Mouse (Mus musculus) left cerebral cortex, postnatal 10 days (tissue): ENCODE measurements around the gene Ube2l6. TPM values are rescaled to one million over a fixed set of nuclear protein-coding genes. Genes with fewer than 3 reads are reported as not detected.

Source experiments
- DNase-seq, 2 experiments: peaks; one replicate each; pipeline ENCODE4 v3.0.0; 2021 to 2022; ENCODE audit warnings: low spot score in 2 of 2, mixed read lengths in 1 of 2; ENCODE audit errors: extremely low spot score in 1 of 2
- intact Hi-C: fragments of 180-260 bp; cut with DNase I; formaldehyde crosslinking; loops from one replicate; pipeline ENCODE4 v1.15.1; 2025
- total RNA-seq, 2 experiments: library from RNA; stranded (reverse); gene quantifications; 2 replicates each; pipeline ENCODE4 v1.2.3; 2021

The Ube2l6 gene
- total RNA-seq, 2 experiments from 2014 or later: 6.5 to 6.8 TPM

DNA sequence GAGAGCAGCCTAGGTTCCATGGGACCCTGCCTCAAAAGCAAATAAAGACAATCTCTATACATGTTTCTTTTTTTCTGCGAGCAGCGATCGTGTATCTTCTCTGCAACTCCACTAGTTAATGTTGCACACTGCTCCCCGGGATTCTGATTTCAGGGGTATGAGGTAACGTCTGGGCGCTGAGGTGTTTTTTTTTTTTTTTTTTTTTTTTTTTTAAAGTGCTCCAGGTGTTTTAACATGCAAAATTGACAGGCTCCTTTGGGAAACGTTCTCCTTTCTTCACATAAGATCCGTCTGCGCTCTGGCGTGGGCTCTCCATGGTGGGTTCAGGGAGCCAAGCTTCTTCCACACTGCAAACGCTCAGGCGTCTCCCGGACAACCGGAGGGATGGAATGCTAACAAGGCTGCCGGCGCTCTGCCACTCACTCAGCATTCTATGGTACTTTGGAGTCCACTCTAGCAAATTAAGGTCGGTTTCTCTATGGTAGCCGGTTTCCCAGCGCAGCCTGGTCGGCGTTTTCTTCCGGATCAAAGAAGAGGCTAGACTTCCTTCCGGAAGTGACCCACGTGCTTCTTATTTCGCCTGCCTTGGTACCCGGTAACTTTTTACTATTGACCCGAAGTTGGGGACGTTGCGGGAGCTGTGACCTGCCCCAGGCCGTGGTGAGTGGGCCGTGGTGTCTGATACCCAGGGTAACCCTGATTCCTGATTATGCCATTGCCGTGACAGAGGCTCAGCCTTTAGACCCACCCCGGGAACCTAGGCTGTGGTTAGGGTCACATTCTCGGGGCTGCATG is 28.1 kb downstream of the Ube2l6 start, which contains the start of gene Timm10:
TSS of gene Timm10 (plus strand) at position 510 of the 795 bp plus-strand sequence.
- intact Hi-C loops: no loop called here
- peak; percentile 89 to 93 for DNase-seq

DNA sequence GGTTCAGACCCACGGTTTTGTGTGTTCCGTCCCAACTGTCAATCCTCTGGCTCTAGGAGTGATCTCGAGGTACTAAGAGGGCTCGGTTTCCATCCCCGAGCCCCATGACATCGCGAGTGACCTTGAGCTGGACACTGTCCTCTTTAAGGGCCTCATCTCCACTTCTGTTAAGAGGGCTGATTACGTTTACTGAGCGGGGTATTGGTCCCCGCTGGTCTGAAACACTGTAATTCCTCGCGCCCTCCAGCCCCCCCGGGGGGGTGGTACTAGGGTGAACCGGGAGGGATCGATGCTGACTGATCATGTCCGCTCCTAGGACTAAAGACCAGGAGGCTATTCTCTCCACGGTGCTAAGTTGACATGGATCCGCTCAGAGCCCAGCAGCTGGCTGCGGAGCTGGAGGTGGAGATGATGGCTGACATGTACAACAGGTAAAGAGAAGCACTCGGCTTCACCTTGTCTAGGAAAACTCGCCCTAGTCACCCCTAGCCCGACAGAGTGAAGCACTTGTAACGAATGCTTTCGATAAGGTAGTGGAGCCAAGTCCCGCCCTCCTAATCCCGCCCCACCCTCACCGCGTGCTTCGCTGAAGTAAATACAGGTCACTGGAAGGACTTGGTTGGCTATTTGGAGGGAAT is 28.8 kb downstream of the Ube2l6 start:
- intact Hi-C loops: no loop called here
- no peak for DNase-seq

DNA sequence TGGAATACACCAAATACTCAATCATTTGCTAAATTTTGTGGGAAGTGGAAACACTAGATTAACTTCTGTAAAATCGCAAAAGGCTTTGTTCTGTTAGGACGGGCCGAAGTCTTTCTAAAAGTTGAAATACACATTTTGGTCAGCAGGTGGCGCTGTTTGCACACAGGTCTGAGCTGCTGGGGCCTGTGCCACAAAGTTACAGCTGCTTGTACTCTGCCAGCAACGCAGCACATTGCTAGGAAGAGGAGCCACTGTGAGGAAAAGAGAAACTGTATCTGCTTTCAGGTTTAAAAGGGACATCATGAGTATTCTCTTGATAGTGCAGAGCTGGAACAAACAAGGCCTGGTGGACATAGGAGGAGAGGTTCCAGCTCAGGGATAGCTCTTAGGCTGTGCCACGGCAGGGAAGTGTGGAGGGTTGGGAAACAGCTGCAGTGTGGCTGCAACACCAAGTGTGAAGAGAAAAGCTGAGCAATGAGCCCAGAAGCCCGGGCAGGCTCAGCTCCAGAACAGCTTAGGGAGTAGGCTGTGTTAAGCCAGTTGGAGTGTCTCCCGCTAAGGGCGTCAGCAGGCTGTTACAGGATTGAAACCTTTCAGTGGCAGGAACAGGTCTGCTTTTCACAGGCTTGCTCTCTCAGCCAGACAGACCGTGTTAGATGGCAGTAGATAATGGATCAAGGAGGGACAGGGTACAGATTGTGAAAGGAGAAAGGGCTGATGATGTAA is 33.2 kb downstream of the Ube2l6 start:
- DNase-seq: peak; percentile 84 to 91
- intact Hi-C loops: loop anchor here (1.0 to 2.0 kb wide), 2 partner anchors 23 to 59 kb away; no protein-coding TSS in a partner anchor

DNA sequence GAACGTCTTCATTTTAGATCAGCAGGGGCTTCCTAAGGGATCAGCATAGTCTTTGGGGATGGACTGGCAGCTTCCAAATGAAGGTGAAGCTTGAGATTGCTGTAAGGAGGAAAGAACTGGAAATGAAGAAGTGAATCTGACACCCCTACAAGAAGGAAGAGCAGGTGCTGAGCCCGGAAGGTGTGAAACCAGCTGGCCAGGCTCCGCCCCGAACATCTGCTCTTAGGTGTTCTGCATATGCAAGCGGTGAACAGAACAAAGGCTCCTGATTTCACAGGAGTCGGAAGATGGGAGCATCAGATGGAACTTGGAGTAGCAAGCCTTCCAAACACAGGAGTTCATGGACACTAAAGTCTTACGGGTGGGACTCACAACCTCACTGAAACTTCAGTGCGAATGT is 38.5 kb downstream of the Ube2l6 start:
- intact Hi-C loops: no loop called here
- no peak for DNase-seq

DNA sequence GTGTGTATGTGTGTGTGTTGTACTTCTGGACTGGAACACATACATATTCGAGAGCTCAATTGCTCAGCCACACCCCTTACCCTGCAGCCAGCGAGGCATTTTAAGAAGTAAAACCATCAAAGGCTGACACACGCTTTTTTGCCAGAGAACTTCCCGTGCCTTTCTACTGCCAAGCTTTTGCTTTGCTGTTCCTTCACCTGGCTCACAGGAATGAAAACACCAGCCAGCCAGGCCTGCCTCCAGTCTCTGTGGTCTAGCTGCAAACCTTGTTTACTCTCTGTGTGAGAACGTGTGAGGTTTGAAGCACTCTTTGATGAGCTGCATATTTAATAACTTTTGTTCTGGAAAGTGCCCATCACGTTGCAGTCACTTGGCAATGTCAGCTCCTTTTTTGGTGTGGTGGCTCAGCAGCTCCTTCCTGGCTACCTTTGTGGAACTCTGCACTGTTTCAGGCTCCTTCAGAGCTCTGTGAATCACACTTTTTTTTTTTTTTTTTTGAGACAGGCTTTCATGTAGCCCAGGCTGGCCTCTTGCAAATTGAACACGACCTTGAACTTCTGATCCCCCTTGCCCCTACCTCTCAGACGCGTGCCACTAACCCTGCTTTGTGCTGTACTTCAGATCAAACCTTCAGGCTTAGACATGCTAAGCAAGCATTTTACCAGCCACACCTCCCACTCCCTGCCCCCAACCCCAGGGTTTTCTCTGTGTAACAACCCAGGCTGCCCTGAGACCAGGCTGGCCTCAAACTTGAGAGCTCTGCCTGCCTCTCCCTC is 39.4 kb downstream of the Ube2l6 start:
- intact Hi-C loops: no loop called here
- no peak for DNase-seq

DNA sequence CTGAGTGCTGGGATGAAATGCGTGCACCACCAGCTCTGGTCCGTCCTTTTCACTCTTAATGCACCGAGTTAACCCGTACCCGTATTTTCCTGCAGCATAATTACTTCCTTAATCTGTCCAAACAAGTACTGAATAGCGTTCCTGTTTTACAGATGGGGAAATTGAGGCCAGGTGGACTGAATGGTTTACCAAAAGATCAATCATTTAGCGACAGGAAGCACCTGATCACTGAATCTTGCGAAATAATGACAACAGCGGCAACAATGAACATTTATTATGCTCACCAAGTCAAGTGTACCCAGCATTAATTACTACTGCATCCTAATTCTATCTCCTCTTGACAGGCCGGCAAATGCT is 39.9 kb downstream of the Ube2l6 start, which contains the start of gene Slc43a1:
TSS of gene Slc43a1 (plus strand) at position 258 of the 357 bp plus-strand sequence.
- intact Hi-C loops: no loop called here
- no peak for DNase-seq

DNA sequence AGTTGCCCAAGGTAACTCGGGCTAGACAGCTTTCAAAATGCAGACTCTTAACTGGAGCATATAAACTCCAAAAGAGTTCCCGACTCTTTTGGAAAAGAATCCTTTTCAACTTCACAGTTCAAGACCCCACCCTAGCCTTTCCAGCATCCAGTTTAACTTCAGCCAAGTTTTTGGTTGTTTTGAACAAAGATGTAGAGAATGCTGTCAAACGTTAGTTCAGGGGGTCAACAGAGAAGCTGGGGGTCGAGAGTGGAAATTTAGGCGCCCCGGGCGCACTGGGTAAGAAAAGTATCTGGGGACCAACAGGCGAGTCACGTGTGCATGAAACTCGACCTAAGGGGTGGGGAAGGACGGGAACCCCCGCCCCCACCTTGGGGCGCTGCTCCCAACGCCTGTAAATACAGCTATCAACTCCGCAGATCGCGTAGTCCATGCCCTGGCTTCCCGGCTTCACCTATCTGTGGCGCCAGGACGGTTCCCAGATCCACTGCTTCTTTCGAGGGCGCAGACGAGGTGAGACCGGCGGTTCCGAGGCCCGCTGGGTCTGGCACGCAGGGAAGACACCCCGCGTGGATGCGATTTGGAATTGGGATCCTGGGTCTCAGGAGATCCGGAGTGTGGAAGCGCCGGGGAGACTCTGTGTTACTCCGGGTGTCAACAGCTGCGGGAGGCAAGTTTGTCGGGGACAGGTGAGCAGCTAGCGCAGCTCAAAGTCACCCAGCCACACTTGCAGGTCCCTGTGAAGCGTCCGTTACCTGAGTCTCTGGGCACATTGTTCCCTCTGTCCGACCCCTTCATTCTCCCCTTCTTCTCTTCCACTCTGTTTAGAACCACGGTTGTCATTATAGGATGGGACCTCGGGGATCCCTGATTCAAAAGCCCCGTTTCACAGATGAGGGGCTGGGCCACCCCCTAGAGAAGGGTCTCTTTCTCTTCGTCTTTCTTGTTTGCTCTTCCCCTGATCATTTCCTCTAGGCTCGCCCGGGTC is 40.7 kb downstream of the Ube2l6 start:
- no peak for DNase-seq
- intact Hi-C loops: no loop called here

DNA sequence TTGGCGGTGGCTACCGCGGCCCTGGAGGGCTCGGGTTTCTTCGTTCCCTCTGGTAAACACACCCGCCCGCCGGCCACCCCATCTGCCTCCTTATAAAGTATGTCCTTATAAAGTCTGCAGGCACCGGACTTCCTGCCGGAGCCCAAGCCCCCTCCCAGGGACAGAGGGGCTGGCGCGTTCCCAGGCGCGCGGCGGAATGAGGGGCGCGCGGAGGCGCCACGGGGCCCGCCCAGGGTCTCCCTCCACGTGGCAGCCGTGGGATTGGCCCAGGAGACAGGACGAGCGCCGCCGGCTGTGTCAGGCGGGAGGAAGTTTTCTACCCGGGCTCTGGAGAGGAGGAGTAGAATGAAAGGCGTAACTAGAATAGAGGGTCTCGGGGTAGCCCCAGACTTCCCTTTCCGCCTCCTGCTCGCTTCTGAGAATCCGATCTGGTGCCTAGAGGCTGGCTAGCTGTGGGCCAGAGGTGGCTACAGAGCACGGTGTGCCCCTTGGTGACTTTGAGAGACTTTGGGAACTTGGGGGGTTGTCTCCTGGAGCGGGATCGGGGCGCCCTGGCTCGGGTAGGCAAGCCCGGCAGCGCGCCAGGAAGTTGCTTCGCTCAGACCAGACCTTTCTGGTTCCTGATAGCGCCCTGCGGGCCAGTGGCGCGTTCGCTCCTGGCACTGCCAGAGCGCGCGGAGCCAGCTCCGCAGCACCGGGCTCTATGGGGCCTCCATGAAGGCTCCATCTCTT is 41.6 kb downstream of the Ube2l6 start:
- intact Hi-C loops: no loop called here
- peak in 1 of 2 experiments; percentile 71 for DNase-seq

DNA sequence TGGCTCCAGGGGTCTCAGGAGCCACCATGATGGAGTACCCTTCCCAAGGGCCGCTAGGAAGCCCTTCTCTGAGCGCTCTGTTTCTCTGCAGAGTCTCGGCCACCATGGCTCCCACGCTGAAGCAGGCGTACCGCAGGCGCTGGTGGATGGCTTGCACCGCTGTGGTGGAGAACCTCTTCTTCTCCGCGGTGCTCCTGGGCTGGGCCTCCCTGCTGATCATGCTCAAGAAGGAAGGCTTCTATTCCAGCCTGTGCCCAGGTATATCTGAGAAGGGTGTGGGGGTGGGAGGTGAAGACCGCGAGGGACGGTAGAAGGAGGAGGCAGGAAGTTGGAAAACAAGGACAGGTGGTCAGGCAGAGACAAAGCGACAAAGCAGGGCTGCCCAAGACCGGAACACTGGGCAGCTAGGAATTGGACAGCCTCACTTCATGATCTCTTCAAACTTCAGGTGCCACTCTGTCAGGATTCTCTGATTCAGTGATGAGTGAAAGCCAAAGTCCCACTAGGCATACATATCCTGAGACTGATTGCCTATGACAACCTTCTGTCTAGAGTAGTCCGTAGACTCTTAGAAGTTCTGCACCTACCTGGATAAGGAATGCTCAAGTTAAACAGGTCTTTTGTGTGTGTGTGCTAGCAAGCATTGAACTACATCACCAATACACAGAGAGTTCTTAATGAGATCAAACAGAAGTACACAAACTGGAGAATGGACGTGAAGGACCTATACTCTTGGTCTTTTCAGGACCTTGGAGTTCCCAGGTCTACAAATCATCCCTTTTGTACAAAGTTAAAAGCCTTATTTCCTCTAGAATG is 42.3 kb downstream of the Ube2l6 start:
- no peak for DNase-seq
- intact Hi-C loops: no loop called here

DNA sequence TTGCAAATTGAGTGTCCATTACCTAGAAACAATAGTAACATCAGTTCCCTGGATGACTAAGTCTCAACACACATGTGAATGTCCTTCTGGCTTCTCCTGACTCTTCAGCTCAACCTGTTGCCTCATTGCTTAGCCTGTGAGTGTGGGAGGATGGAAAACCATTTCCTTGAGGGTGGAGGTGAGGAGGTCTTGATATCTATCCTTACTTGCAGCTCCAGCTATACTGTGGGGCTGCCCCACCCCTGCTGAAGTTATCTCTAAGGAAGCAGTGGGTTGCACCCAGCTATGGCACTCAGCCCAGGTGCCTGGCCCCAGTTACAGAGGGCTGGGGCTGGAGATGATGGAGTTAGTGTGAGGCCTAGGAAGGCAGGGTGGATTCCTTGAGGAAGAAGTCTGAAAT is 43.3 kb downstream of the Ube2l6 start:
- intact Hi-C loops: no loop called here
- no peak for DNase-seq

DNA sequence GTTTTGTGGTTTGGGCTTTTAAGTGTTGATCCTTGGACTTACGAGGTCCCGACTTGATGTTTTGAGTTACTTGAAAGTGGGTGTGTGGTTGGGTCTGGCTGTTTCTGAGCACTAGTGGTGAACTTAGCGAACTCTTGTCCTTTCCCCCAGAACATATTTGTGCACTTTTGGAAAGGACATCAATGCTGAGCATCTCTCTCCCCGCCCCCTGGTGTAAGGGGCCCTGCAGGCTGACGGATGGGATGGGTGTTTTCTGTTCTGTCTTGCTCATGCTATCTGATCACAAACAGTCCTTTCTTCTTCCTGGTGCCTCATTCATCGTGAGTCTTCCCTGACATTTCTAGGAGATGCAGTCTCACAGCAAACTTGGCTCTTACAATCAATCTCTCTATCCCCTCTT is 45.0 kb downstream of the Ube2l6 start:
- no peak for DNase-seq
- intact Hi-C loops: no loop called here

DNA sequence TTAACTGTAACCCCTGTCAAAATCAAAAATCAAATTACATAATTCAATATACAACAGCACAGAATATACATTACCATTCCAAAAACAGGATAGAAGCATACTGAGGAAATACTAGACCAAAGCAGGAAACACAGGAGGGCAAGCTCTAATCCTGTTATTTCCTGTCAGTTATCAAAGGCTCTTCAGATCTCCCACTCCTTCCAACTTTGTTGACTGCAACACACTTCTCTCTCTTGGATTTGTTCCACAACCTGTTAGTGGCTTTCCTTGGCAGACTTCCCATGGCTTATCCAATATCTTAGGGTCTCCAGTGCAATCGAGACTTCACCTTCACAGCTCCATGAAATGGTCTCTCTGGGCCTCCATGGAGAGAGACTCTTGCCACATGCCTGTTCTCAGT is 46.6 kb downstream of the Ube2l6 start:
- no peak for DNase-seq
- intact Hi-C loops: no loop called here

DNA sequence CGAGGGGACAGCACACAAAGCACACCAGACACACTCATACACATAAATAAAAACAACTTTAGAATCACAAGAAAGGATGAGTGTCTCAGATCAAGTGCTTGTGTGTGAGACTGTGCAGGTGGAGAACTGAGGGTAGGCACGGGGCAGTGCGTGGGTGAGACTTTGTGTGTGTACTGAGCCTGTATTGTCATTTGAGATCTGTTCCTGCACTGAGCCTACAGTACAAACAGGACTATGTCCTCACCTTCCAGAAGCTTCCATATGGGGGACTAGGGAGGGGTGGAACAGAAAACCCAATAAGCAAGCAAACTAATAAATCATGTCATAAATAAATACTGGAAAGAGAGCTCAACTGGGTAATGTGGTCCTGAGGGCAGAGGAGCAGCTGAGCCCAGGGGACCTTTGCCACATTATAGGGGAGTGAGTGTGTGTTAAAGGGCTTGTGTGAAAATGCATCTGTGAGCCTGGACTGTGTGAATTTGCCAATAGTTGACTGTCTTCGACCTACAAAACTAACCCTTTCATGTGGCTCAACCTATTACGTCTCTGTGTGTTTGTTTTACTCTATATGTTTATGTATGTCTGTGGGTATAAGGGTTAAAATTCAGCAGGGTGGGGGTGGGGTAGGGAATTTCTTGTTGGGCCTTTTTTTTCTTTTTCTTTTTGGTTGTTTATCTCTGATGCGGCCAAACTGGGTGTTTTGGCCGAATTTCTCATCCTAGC is 51.9 kb downstream of the Ube2l6 start:
- intact Hi-C loops: no loop called here

DNA sequence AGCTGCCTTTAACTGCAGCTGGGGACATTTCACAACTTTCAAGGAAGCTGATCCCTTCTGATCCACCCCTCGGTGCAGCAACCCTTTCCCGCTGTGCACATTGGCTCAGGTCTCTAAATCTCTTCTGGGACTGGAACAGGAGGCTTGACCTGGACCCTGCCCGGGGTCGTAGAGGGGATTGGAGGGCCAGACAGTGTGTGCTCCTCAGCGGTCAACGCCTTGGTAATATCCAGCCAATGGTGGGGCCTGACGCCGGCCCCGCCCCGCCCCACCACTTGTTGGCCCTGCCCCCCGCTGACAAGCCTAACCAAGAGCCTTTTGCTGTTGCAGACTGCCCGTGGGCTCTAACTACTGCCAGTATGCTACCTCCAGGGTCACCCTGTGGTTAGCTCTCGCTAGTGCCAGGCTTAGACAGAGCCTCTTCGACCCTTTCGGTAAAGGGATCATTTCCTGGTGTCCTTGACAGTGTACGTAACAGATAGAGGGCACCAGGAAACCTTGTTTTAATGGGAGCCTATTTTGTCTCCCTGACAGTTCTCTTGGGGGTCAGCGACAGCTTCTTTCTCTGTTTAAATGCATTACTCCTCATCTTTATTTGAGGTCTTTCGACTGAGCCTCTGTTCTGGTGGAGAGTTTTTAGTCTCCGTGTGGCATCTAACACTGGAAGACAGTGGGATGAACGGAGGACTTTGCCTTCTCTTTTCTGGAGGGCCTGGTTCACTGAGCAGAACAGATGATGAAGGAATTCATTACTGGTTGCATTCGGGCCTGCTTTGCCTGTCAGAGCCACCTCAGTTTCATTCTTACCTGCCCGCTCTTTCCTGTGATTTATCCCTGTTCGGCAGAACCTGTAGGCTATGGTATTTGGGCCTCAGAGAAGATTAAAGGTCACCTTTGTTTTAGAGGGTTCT is 52.8 kb downstream of the Ube2l6 start:
- intact Hi-C loops: no loop called here
- DNase-seq: peak in 1 of 2 experiments; percentile 51

More for the DNA sequence above, 51.9 kb downstream of the Ube2l6 start:
- DNase-seq: no peak

DNA sequence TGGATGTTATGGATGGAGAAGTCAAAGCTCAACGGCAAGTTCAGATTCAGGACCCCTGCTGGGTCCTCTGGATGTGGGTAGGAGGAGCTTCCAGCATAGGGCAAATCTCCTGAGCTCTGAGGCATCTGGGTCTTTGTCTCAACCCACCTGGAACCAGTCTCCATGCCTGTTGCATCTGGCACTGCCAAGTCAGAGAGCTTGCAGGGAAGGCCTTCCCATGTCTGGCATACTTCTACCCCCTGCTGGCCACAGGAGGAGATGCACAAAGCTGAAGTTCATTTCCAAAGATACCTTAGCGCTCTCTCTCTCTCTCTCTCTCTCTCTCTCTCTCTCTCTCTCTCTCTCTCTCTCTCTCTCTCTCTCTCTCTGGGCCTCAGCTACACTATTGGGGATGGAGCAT is 57.1 kb downstream of the Ube2l6 start:
- peak in 1 of 2 experiments; percentile 62 for DNase-seq
- intact Hi-C loops: loop anchor here (1.0 kb wide), 1 partner anchor 24 kb away; no protein-coding TSS in a partner anchor
